Mouse (Mus musculus) hindbrain, embryonic 12.5 days (tissue): ENCODE data around the gene Rarg. TPM values are rescaled to one million over a fixed set of nuclear protein-coding genes. Genes with fewer than 3 reads are reported as not detected.

Experiments
- ATAC-seq: fragments of 200-750 bp; cut with Nextera tagmentation; 2 replicates; pipeline ENCODE4 v1.8.0; 2017; ENCODE audit warnings: moderate TSS enrichment; ENCODE audit not compliant: low FRiP score
- H3K27ac ChIP-seq: fragments of 300-500 bp; sonication (generic); 2 replicates; pipeline ENCODE4 v1.5.1; 2016; ENCODE audit warnings: mild to moderate bottlenecking
- H3K27me3 ChIP-seq: fragments of 300-500 bp; sonication (generic); 2 replicates; pipeline ENCODE4 v1.6.1; 2016; ENCODE audit warnings: mild to moderate bottlenecking
- H3K36me3 ChIP-seq: fragments of 300-500 bp; sonication (generic); 2 replicates; pipeline ENCODE4 v1.6.1; 2016; ENCODE audit warnings: mild to moderate bottlenecking
- H3K4me1 ChIP-seq: fragments of 300-500 bp; sonication (generic); 2 replicates; pipeline ENCODE4 v1.6.1; 2016
- H3K4me2 ChIP-seq: fragments of 300-500 bp; sonication (generic); replicated peaks from 2 replicates; pipeline ENCODE4 v1.6.1; 2016; ENCODE audit warnings: mild to moderate bottlenecking
- H3K4me3 ChIP-seq: fragments of 300-500 bp; sonication (generic); 2 replicates; pipeline ENCODE4 v1.5.1; 2016; ENCODE audit warnings: mild to moderate bottlenecking
- H3K9ac ChIP-seq: fragments of 300-500 bp; sonication (generic); 2 replicates; pipeline ENCODE4 v1.6.1; 2016; ENCODE audit warnings: mild to moderate bottlenecking, moderate library complexity
- H3K9me3 ChIP-seq: fragments of 300-500 bp; sonication (generic); replicated peaks from 2 replicates; pipeline ENCODE4 v1.6.1; 2016; ENCODE audit warnings: mild to moderate bottlenecking
- WGBS: fragments of 180-500 bp; shearing (Covaris S2); methylation state at CpG from one replicate; pipeline ENCODE4 v1.1.7; 2016; 5-methylcytosine and 5-hydroxymethylcytosine counted together
- polyA plus RNA-seq: library from polyadenylated mRNA; unstranded; fragments of >200 nt; fragmentation: Nextera tagmentation; extraction: Ambion mirVana; gene quantifications from 2 replicates; pipeline ENCODE4 v1.2.1, GENCODE M21; 2016

Rarg gene
- polyA plus RNA-seq, 1 experiment from 2014 or later, result 42.2 TPM

DNA sequence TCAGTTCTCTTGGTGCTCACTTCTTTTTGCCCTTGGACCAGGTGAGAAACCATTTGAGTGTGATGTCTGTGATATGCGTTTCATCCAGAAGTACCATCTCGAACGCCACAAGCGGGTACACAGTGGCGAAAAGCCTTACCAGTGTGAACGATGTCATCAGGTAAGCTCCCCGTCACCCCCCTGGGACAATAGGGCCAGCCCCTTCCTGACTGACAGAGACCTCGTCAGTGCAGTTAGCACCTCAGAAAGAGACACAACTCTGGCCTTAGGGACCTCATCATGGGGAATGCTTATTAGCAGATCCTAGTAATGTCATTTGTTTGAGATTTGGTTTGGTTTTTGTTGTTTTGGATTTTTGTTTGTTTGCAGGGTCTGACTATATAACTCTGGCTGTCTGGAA lies 48.2 kb downstream of the Rarg start:
- no peak overlapping the region for H3K9ac ChIP-seq
- H3K27me3 ChIP-seq, result no peaks in the 10 kb centered on the region
- peaks cover 72% of the 10 kb centered on the region for H3K36me3 ChIP-seq
- no peaks in the 10 kb centered on the region for H3K9me3 ChIP-seq
- peaks cover 32% of the 10 kb centered on the region for H3K4me1 ChIP-seq
- ATAC-seq, result no peak
- 93% methylated on average over 8 of the region's 8 CpGs for WGBS
- H3K4me2 ChIP-seq, result no peak overlapping the region
- H3K4me3 ChIP-seq, result no peak overlapping the region
- no peak overlapping the region for H3K27ac ChIP-seq

DNA sequence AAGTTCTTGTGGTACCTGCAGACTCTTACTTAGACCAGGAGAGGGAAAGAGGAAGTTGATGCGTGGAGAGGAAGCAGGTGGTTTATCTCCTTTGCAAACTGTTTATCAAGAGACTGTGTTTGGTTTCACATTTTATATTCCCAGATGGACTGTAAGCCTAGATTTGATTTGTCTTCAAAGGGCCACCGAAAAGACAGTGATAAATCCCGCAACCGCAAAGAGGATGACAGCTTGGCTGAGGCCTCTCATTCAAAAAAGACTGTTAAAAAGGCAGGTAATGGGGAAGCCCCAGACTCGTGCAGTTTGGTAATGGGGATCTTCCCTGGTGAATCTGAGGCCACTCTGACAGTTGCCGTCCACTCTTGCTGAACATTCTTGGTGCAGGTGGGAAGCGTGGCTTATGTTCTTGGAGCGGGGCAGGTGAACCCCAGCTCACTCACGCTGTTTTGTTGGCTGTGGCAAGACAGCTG lies 49.2 kb downstream of the Rarg start:
- Histone ChIP-seq H3K9ac (no peak overlapping the region), H3K4me2 (no peak overlapping the region), H3K9me3 (no peaks in the 10 kb centered on the region), H3K4me1 (peaks cover 32% of the 10 kb centered on the region), H3K27ac (no peak overlapping the region), H3K4me3 (no peak overlapping the region), H3K36me3 (peaks cover 62% of the 10 kb centered on the region), H3K27me3 (no peaks in the 10 kb centered on the region)
- 91% methylated on average over 9 of the region's 9 CpGs for WGBS
- no peak for ATAC-seq

DNA sequence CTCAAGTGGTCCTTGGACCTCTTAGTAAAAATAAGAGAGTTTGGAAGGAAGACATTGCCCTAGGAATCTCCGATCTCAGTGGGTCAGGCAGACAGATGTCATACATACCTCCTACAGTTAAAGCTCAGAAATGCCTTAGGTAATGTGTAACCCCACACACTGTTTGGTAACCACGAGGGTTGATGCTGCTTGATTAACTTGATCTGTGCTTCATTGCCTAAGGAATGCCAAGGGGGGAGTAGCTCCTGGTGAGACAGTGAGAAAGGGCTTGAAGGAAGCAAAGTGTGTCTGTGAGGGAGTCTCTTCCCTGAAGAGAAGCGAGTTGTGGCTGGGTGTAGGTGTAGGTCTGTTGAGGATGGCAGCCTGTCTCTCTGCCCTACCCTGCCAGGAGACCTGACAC lies 50.0 kb downstream of the Rarg start:
- H3K27me3 ChIP-seq, result no peaks in the 10 kb centered on the region
- ATAC-seq, result no peak
- no peak overlapping the region for H3K9ac ChIP-seq
- H3K4me2 ChIP-seq, result no peak overlapping the region
- H3K9me3 ChIP-seq, result no peaks in the 10 kb centered on the region
- no peak overlapping the region for H3K4me3 ChIP-seq
- 80% methylated on average over 3 of the region's 3 CpGs for WGBS
- H3K36me3 ChIP-seq, result peaks cover 55% of the 10 kb centered on the region
- peaks cover 36% of the 10 kb centered on the region for H3K4me1 ChIP-seq
- no peak overlapping the region for H3K27ac ChIP-seq

DNA sequence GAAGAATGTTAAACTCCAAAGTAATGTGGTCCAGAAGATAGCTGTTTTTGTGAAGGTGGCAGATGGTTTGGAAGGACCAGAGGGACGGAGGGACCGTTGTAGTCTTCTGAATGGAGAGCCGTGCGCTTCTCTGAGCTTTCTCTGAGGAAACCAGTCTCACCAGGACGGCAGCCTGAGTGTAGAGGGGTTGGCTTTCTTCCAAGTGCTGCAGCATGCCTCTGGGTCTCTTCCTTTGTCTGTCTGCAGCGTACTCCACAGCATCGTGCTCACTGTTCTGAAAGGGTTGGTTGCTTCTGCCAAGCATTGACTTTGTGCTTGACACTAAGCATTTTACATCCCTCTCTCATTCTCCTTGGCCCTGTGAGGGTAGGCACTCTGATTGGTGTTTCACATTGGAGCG lies 51.5 kb downstream of the Rarg start:
- Histone ChIP-seq H3K4me2 (peak overlapping the region; percentile 81), H3K9ac (peak overlapping the region; percentile 94), H3K9me3 (no peaks in the 10 kb centered on the region), H3K4me3 (peak overlapping the region; percentile 87), H3K36me3 (peaks cover 43% of the 10 kb centered on the region), H3K27me3 (no peaks in the 10 kb centered on the region), H3K4me1 (peaks cover 39% of the 10 kb centered on the region), H3K27ac (peak overlapping the region; percentile 99)
- ATAC-seq, result 0 out of 2 replicates have a peak, but pooled peaks have one; percentile 35
- 48% methylated on average over 8 of the region's 8 CpGs for WGBS

DNA sequence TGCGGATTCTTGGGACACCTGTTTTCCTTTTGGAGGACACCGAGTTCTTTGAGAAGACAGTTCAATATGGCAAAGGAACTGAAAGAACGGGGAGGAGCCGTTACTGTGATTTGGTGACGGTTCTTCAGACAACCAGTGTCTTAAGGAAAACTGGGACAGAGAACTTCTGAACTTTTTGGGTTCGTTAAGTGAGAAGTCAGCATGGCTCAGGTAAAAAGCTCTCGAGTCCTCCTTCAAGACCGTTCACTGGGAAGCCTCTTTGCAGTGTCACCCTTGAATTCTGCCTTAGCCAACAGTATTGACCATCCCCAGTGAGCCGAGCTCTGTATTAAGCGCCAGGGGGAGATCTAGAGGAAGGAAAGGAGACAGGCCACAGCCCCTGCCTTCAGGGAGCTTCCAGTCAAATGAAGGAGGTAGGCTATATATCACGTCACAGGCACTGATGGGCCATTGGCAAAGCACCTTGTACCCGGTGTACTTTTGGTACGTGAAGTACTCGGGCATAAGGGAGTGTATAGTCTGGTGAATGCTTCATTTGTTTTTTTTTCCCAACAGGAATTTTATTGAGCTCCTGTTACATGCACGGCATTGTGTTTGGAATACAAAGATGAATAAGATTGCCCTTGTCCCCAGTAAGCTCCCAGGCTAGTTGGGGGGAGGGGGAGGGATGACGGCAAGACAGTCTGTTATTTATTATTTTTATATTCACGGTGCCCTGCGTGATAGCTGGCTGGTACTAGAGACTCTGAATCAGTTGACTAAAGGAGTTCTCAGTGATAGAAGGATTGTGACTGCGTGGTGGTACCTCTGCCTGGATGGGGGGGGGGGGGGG lies 52.4 kb downstream of the Rarg start, which contains the start of gene Csad:
Csad (minus strand) TSS at position 51 of the 832 bp plus-strand sequence.
- Histone ChIP-seq H3K4me2 (peak within 1 kb of the TSS; percentile 81), H3K27ac (peak within 1 kb of the TSS; percentile 99), H3K4me1 (peaks cover 39% of the 10 kb centered on the region), H3K27me3 (no peaks in the 10 kb centered on the region), H3K36me3 (peaks cover 34% of the 10 kb centered on the region), H3K9ac (peak within 1 kb of the TSS; percentile 94), H3K4me3 (peak within 1 kb of the TSS; percentile 87), H3K9me3 (no peaks in the 10 kb centered on the region)
- ATAC-seq, result no peak
- 65% methylated on average over 19 of the region's 19 CpGs for WGBS

DNA sequence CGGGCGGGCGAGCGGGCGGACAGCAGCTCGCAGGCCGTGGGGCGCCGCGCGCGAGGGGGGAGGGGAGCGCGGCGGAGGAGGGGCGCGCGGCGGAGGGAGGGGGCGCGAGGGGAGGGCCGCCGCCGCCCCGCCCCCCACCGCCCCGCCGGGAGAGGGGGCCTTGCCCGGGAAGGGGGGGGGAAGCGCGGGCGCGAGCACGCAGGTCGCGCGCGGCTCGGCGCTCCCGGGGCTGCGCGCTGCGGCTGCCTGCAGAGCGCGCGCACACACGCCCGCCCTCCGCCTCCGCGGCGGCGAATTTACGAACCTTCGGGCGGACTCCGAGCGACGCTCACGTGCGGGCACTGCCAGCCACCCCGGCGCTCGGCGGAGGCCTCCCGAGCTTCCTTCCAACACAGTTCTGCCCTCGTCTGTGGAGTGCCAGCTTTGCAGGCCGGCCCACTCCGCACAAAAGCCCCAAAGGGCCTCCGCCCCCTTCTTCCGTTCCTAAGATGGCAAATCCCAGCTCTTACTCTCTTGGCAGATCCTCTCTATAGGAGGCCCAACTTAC lies 53.4 kb downstream of the Rarg start:
- Histone ChIP-seq H3K36me3 (peaks cover 25% of the 10 kb centered on the region), H3K9me3 (no peaks in the 10 kb centered on the region), H3K9ac (peak overlapping the region; percentile 94), H3K27ac (peak overlapping the region; percentile 99), H3K4me3 (peak overlapping the region; percentile 87), H3K27me3 (no peaks in the 10 kb centered on the region), H3K4me2 (peak overlapping the region; percentile 81), H3K4me1 (peaks cover 39% of the 10 kb centered on the region)
- whole genome bisulfite sequencing, result 0% methylated on average over 32 of the region's 72 CpGs
- ATAC-seq, result peak; percentile 21

DNA sequence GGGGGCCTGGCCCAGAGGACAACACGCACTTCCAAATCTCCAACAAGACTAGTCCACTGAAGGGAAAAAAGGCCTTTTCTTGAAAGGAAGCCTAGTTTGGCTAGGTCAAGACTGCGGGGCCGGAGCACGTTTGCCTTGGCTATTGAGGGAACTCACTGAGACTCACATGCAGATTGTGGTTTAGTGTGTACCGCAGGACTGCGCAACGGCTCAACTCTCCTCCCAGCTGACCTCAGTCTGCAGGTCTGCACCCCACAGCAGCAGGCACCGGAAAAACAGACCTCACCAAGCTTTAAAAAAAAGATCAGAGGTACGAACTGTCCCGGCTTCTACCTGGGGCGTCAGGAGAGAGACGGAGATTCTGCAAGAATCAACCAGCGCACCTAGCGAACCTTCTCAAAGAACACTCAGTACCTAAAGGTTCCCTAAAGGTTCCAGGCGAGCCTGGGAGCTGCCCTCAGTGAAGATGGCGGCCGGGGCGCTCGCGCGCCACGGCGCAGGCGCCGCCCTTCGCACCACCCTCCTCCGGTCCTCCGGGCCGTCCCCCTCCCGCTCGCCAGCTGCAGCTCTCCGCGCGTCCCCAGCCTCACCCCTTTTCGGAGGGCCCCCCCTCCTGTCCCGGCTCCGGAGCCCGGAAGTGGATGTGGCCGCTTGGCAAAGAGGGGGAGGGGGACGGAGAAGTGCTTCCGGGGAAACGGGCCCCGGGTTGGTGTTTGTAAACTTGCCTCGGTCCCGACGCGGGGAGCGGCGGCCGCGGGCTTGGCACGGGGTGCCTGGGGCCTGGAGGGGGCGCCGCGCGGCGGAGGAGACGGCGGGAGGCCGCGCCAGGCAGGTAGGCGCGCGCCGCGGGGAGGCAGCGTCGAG lies 54.1 kb downstream of the Rarg start, which contains the start of gene Zfp740:
Zfp740 (plus strand) TSS at position 279 of the 864 bp plus-strand sequence.
- H3K36me3 ChIP-seq, result peaks cover 18% of the 10 kb centered on the region
- peak within 1 kb of the TSS; percentile 81 for H3K4me2 ChIP-seq
- peaks cover 39% of the 10 kb centered on the region for H3K4me1 ChIP-seq
- peak; percentile 97 for ATAC-seq
- H3K9me3 ChIP-seq, result no peaks in the 10 kb centered on the region
- under 1% methylated on average over 57 of the region's 68 CpGs for WGBS
- H3K27me3 ChIP-seq, result no peaks in the 10 kb centered on the region
- H3K27ac ChIP-seq, result peak within 1 kb of the TSS; percentile 99
- H3K4me3 ChIP-seq, result peak within 1 kb of the TSS; percentile 87
- H3K9ac ChIP-seq, result peak within 1 kb of the TSS; percentile 94

DNA sequence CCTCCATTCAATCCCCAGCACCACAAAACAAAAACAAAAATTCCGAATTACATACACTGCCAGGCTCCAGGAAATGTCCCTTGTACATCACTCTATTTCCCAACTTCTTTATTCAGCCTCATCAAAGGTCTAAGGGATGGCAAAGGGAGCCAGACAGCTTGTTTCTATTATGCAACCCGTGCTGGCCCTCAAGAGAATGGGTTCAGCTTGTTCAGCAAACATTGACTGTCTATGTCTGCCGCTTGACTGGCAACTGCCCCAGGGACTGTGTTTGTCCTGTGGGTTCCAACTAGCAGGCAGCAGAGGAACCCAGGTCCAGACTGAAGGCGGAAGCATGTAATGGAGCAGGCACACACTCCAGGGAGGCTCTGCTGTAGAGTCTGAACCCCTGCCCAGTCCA lies 58.5 kb downstream of the Rarg start:
- H3K9ac ChIP-seq, result no peak overlapping the region
- WGBS, result 79% methylated on average over 4 of the region's 4 CpGs
- peaks cover 7% of the 10 kb centered on the region for H3K4me1 ChIP-seq
- no peak overlapping the region for H3K27ac ChIP-seq
- no peaks in the 10 kb centered on the region for H3K36me3 ChIP-seq
- no peaks in the 10 kb centered on the region for H3K9me3 ChIP-seq
- ATAC-seq, result no peak
- no peaks in the 10 kb centered on the region for H3K27me3 ChIP-seq
- no peak overlapping the region for H3K4me2 ChIP-seq
- no peak overlapping the region for H3K4me3 ChIP-seq

DNA sequence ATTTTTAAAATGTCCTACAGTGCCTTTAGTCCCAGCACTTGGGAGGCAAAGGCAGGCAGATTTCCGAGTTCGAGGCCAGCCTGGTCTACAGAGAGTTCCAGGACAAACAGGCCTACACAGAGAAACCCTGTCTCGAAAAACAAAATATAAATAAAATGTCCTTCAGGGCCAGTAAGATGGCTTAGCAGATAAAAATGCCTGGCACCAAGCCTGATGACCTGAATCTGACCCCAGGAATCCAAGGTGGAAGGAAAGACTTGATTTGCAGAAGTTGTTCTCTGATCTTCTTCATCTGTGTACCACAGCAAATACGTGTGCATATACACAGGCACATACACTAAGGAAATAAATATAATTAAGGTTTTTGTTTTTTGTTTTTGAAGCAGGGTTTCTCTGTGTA lies 61.9 kb downstream of the Rarg start:
- WGBS, result 88% methylated on average over 4 of the region's 4 CpGs
- Histone ChIP-seq H3K27me3 (no peaks in the 10 kb centered on the region), H3K36me3 (no peaks in the 10 kb centered on the region), H3K4me2 (no peak overlapping the region), H3K9me3 (no peaks in the 10 kb centered on the region), H3K4me3 (no peak overlapping the region), H3K4me1 (no peaks in the 10 kb centered on the region), H3K27ac (no peak overlapping the region), H3K9ac (no peak overlapping the region)
- ATAC-seq, result no peak

DNA sequence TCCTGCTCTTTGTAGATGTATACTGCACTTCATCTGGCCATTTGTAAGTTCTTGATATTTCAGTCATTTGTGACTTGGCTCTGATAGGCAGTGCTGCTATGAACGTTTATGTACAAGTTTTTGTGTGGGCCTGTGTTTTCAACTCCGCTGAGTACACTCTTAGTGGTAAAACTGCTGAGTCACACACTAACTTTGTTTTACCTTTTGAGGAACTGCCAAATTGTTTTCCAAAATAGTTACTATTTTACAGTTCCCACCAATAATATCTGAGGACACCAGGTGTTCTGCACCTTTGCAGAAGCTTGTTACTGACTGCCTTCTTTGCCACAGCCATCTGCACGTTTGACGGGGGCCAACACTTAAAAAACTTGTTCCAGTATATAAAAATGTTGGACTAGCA lies 62.9 kb downstream of the Rarg start:
- ATAC-seq, result no peak

DNA sequence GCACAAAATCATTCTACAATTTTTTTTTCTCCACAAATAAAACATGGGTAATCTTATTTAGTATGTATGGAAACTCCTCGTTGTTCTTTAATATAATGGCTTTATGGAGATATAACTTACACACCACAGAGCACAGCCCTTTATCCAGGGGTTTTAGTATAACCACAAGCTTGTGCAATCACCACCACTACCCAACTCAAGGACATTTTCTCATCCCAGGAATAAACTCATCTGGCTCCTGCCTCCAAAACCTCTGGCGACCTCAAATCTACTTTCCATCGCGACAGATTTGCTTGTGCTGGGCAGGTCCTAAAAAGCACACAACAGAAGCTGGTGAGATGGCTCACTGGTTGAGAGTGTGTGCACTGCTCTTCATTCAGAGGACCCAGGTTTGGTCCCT lies 63.7 kb downstream of the Rarg start:
- WGBS, result 90% methylated on average over 4 of the region's 4 CpGs
- H3K27ac ChIP-seq, result no peak overlapping the region
- H3K4me3 ChIP-seq, result no peak overlapping the region
- H3K4me1 ChIP-seq, result no peaks in the 10 kb centered on the region
- H3K9me3 ChIP-seq, result no peaks in the 10 kb centered on the region
- no peak overlapping the region for H3K4me2 ChIP-seq
- H3K27me3 ChIP-seq, result no peaks in the 10 kb centered on the region
- H3K9ac ChIP-seq, result no peak overlapping the region
- H3K36me3 ChIP-seq, result no peaks in the 10 kb centered on the region
- ATAC-seq, result no peak

More for the DNA sequence above, 62.9 kb downstream of the Rarg start:
- Histone ChIP-seq H3K36me3 (no peaks in the 10 kb centered on the region), H3K9me3 (no peaks in the 10 kb centered on the region), H3K4me3 (no peak overlapping the region), H3K27me3 (no peaks in the 10 kb centered on the region), H3K4me1 (no peaks in the 10 kb centered on the region), H3K4me2 (no peak overlapping the region), H3K27ac (no peak overlapping the region), H3K9ac (no peak overlapping the region)
- 88% methylated on average over 4 of the region's 4 CpGs for WGBS

DNA sequence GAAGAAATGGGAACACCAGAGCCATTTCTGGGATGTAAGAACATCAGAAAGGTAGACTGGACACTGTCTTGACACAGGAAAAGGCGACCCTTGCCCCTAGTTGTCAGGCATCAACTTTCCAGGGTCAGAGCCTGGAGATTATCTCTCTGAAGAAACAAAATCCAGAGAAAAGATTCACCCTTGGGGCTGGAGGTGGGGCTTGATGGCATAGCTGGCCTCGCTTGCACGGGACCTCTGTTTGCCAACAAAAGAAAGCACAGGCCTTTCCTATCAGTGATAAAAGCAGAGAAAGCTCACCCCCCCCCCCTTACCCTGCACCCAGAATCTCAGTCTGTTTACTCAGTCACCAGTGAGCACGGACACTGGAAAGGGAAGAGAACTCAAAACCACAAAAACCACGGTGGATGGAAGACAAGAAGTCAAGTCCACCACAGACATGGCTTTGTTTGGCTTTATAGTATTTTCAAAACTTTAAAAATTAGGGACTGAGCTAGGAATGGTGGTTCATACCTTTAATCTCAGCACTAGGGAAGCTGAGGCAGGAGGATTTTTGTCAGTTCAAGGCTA lies 64.4 kb downstream of the Rarg start:
- Histone ChIP-seq H3K9me3 (no peaks in the 10 kb centered on the region), H3K4me3 (no peak overlapping the region), H3K36me3 (0 out of 2 replicates have a peak, but pooled peaks cover 5% of the 10 kb centered on the region), H3K27ac (no peak overlapping the region), H3K27me3 (no peaks in the 10 kb centered on the region), H3K9ac (no peak overlapping the region), H3K4me2 (no peak overlapping the region), H3K4me1 (no peaks in the 10 kb centered on the region)
- 65% methylated on average over 5 of the region's 5 CpGs for WGBS
- no peak for ATAC-seq
